Mouse (Mus musculus) hindbrain, embryonic 14.5 days (tissue): ENCODE results near the gene Abcb11. TPM values are rescaled to one million over a fixed set of nuclear protein-coding genes. Genes with fewer than 3 reads are reported as not detected.

Experiments
- ATAC-seq: fragments of 200-750 bp; cut with Nextera tagmentation; 2 replicates; pipeline ENCODE4 v1.8.0; 2017; ENCODE audit warnings: moderate number of reproducible peaks, mild to moderate bottlenecking, moderate TSS enrichment, moderate library complexity; ENCODE audit not compliant: low FRiP score
- DNase-seq: peaks from one replicate; pipeline ENCODE4 v3.0.0-alpha.2; 2015; ENCODE audit warnings: low spot score
- H3K27ac ChIP-seq: fragments of 300-500 bp; sonication (generic); 2 replicates; pipeline ENCODE4 v1.5.1; 2014; ENCODE audit warnings: mild to moderate bottlenecking, moderate library complexity
- H3K27me3 ChIP-seq: fragments of 300-500 bp; sonication (generic); 2 replicates; pipeline ENCODE4 v1.6.1; 2014; ENCODE audit warnings: mild to moderate bottlenecking, low read length, mixed read lengths; ENCODE audit not compliant: control insufficient read depth, insufficient read depth
- H3K36me3 ChIP-seq: fragments of 300-500 bp; sonication (generic); replicated peaks from 2 replicates; pipeline ENCODE4 v1.6.1; 2014; ENCODE audit not compliant: control insufficient read depth, insufficient read depth
- H3K4me1 ChIP-seq: fragments of 300-500 bp; sonication (generic); replicated peaks from 2 replicates; pipeline ENCODE4 v1.6.1; 2014; ENCODE audit warnings: antibody characterized with exemption, low read length, mixed read lengths; ENCODE audit not compliant: control insufficient read depth, insufficient read depth
- H3K4me2 ChIP-seq: fragments of 300-500 bp; sonication (generic); replicated peaks from 2 replicates; pipeline ENCODE4 v1.6.1; 2014; ENCODE audit warnings: mild to moderate bottlenecking, moderate library complexity
- H3K4me3 ChIP-seq: fragments of 300-500 bp; sonication (generic); replicated peaks from 2 replicates; pipeline ENCODE4 v1.5.1; 2014; ENCODE audit warnings: mild to moderate bottlenecking, low read length
- H3K9ac ChIP-seq: fragments of 300-500 bp; sonication (generic); 2 replicates; pipeline ENCODE4 v1.6.1; 2014
- H3K9me3 ChIP-seq: fragments of 300-500 bp; sonication (generic); 2 replicates; pipeline ENCODE4 v1.6.1; 2016; ENCODE audit warnings: low read length; ENCODE audit not compliant: control insufficient read depth
- WGBS: fragments of 180-500 bp; shearing (Covaris S2); extraction: QIAGEN DNeasy Blood & Tissue Kit; methylation state at CpG from one replicate; pipeline ENCODE4 v1.1.7; 2014; 5-methylcytosine and 5-hydroxymethylcytosine counted together
- polyA plus RNA-seq: library from polyadenylated mRNA; unstranded; fragments of >200 nt; fragmentation: Nextera tagmentation; extraction: Ambion mirVana; gene quantifications from 2 replicates; pipeline ENCODE4 v1.2.1, GENCODE M21; 2014

The Abcb11 gene
- polyA plus RNA-seq, 1 experiment from 2014 or later, result 0.12 TPM

DNA sequence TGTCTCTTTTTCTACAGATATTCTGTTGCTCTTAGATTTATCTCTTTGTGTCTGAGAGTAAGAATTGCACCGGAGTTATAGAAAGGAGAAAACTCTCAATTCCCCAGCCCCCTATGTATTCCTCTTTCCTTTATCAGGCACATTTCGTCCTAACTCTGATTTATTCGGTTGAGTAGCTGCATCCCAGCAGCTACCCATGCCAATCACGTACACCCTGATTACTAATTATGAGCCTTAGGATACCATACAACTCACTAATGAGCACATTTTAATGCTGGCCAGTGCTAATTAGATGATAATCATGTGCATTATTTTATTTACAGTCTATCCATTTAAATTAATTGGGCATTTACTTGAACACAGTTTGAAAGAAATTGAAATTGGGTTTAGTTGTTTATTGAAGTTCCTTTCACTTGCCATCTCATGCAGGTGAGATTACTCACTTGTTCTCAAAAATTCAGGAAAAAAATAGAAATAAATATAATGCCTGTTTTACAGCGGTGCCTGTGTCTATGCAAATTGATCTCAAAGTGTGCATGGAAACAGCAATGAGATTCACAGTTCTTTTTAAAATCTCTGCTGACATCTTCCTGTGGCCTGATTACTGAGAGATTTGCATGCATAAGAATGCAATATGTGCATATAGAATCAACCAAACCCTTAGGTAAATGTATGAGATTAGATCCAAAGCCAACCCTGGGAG is 107.3 kb downstream of the Abcb11 start:
- no peak overlapping the region for H3K4me3 ChIP-seq
- no peaks in the 10 kb centered on the region for H3K27me3 ChIP-seq
- H3K9me3 ChIP-seq, result no peaks in the 10 kb centered on the region
- H3K4me2 ChIP-seq, result no peak overlapping the region
- DNase-seq, result no peak
- no peak overlapping the region for H3K27ac ChIP-seq
- WGBS, result 42% methylated on average over 5 of the region's 5 CpGs
- no peak; the same call in 1 of the 2 replicates for ATAC-seq
- H3K4me1 ChIP-seq, result peaks cover 6% of the 10 kb centered on the region; the same call in 1 of the 2 replicates
- H3K9ac ChIP-seq, result no peak overlapping the region
- no peaks in the 10 kb centered on the region for H3K36me3 ChIP-seq

DNA sequence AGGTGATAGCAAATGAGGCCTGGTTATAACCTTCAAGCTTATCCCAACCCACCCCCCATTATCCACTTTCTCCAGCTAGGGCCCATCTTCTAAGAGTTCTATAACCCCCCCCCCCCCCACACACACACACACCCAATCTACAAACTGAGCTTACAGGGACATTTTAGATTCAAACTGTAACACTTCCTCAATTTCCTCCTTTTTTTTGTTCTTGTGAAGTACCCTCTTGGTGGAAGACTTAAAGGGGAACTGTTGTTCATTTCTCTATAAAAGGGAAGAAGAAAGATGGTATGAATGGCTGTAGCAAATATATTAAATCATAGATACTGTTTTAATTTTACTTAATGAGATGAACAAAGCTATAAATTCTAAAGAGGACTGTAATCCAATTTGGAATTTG is 110.3 kb downstream of the Abcb11 start:
- DNase-seq (no peak), ATAC-seq (no peak)
- Histone ChIP-seq H3K9me3 (no peaks in the 10 kb centered on the region), H3K4me2 (no peak overlapping the region), H3K27ac (no peak overlapping the region), H3K9ac (no peak overlapping the region), H3K4me1 (peaks cover 9% of the 10 kb centered on the region; the same call in 1 of the 2 replicates), H3K4me3 (no peak overlapping the region), H3K36me3 (no peaks in the 10 kb centered on the region), H3K27me3 (no peaks in the 10 kb centered on the region)

DNA sequence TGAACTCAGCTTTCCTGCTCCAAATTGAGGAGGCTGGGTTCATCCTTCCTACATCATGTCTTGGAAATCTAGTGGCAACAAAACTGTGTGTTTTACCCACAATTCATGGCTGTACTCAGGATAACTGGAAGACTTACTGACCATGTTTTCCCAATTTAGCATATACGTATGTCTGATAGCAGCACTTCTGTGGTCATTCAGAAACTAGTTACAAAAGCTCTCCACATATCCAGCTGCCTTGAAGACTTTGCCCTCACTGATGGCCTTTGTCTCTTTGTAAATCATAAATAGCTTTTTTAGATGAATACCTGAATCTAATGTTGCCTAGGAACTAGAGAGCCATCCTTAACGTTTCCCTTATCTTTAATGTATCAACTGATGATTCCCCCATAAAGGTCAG is 112.3 kb downstream of the Abcb11 start:
- H3K9ac ChIP-seq, result no peak overlapping the region
- H3K4me3 ChIP-seq, result no peak overlapping the region
- no peaks in the 10 kb centered on the region for H3K36me3 ChIP-seq
- H3K4me2 ChIP-seq, result no peak overlapping the region
- no peak overlapping the region for H3K27ac ChIP-seq
- H3K27me3 ChIP-seq, result no peaks in the 10 kb centered on the region
- no peak for DNase-seq
- ATAC-seq, result no peak
- no peaks in the 10 kb centered on the region for H3K9me3 ChIP-seq
- peaks cover 6% of the 10 kb centered on the region; the same call in 1 of the 2 replicates for H3K4me1 ChIP-seq
- WGBS, result 90% methylated on average over 2 of the region's 2 CpGs

DNA sequence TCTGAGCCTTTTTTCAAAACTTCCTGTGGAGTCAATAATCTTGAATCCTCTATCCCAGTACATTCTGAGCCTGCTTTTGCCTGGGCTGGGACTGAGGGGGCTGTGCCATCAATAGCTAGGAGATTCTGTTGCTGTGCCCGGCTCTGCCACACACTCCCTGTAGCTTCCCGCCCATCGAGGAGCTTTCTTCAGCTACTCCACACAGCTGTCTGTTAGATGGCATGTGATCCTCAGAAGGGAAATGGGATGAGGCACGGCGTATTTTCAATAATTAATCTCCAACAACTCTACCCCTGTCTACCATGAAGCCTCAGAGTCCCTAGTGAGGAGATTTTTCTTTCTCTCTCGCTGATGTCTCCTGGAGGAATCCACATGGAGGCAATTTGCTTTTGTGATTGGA is 113.8 kb downstream of the Abcb11 start:
- peak overlapping the region; percentile 16; the same call in 1 of the 2 replicates for H3K27ac ChIP-seq
- H3K4me3 ChIP-seq, result no peak overlapping the region
- no peaks in the 10 kb centered on the region for H3K27me3 ChIP-seq
- ATAC-seq (peak; percentile 55; the same call in 1 of the 2 replicates), DNase-seq (no peak)
- 0 out of 2 replicates have a peak, but pooled peaks cover 3% of the 10 kb centered on the region for H3K4me1 ChIP-seq
- no peak overlapping the region for H3K4me2 ChIP-seq
- H3K36me3 ChIP-seq, result no peaks in the 10 kb centered on the region
- WGBS, result 53% methylated on average over 6 of the region's 6 CpGs
- no peaks in the 10 kb centered on the region for H3K9me3 ChIP-seq
- H3K9ac ChIP-seq, result no peak overlapping the region

DNA sequence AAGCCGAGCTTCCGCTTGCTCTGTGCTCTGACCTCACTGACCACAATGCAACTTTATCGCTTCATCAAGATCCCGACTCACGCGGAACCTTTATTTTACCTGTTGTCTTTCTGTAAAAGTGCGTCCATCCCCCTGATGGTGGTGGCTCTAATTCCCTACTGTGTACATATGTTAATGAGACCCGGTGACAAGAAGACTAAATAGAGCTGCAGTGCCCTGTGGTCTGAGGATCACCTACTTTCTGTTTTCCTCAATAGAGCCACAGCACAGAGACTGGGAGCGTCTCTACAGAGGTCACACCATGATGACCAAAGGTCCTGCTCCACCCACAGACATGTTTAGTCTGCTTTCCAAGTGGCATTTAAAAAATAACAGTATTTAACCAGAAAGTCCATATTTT is 115.5 kb downstream of the Abcb11 start:
- Histone ChIP-seq H3K36me3 (no peaks in the 10 kb centered on the region), H3K9ac (no peak overlapping the region), H3K4me2 (no peak overlapping the region), H3K4me3 (no peak overlapping the region), H3K9me3 (no peaks in the 10 kb centered on the region), H3K4me1 (0 out of 2 replicates have a peak, but pooled peaks cover 7% of the 10 kb centered on the region), H3K27me3 (no peaks in the 10 kb centered on the region), H3K27ac (no peak overlapping the region)
- ATAC-seq (no peak), DNase-seq (no peak)
- 86% methylated on average over 9 of the region's 9 CpGs for WGBS

DNA sequence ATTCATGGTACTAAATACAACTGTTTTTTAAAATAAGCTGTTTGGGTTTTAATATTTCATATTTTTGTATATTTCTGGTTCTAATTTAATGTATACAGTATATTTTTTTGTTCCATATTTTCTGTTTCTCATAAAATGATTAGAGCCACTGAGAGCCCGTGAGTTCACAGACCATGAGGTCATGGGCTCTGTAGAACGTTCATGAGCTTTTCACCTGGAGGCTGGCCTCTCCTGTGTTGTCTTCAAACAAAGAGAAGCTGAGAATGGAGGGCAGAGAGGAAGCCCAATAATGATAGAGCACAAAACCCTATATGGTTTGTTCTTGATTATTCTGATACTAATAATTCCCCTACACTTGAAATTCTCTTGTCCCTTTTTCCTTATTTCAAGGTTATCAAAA is 117.7 kb downstream of the Abcb11 start:
- no peaks in the 10 kb centered on the region for H3K36me3 ChIP-seq
- H3K4me3 ChIP-seq, result no peak overlapping the region
- no peak overlapping the region for H3K9ac ChIP-seq
- ATAC-seq (no peak), DNase-seq (no peak)
- 0 out of 2 replicates have a peak, but pooled peaks cover 8% of the 10 kb centered on the region for H3K4me1 ChIP-seq
- no peaks in the 10 kb centered on the region for H3K9me3 ChIP-seq
- WGBS, result 64% methylated on average over 2 of the region's 2 CpGs
- H3K27me3 ChIP-seq, result no peaks in the 10 kb centered on the region
- no peak overlapping the region for H3K4me2 ChIP-seq
- no peak overlapping the region for H3K27ac ChIP-seq

DNA sequence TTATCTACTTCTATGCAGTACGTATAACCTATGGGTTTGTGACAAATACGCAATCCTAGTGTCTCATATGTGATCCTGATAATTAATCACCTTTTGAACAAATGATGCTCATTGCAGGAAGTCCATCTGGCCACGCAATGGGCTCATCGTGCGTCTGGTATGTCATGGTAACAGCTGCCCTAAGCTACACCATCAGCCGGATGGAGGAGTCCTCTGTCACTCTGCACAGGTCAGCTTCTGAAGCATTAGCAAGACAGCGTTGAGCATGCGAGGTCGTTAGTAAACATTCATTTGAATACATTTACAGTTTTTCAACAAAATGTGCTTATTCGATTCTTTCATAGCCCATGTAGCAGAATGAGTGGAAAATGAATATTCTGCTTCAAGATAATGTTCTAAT is 119.6 kb downstream of the Abcb11 start:
- 0 out of 2 replicates have a peak, but pooled peaks cover 5% of the 10 kb centered on the region for H3K4me1 ChIP-seq
- WGBS, result 50% methylated on average over 10 of the region's 10 CpGs

DNA sequence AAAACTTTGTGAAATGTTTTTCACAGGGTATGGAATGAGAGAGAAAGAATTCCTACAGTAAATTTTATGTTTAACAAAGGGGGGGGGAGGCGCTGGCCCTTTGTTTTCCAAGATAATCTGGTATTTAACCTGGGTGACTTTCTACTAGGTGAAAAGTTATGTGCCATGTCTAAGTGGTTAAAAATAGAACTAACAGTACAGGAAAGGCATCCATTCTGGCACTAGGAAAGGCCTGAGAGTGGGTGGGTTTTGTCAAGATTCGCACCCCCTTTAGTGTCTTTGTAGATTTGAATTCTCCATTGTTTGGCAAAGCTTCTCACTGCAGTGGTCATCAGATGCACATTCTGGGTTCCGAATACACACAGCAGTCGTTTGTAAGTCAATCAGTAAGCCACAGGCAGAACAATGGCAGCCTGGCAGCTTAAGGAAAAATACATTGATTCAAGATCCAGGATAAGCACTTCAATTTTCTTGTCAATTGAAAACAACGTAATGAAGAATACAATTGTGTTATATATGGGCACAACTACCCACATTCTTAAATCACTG is 120.5 kb downstream of the Abcb11 start:
- no peak overlapping the region for H3K4me3 ChIP-seq
- DNase-seq (no peak), ATAC-seq (no peak)
- no peaks in the 10 kb centered on the region for H3K9me3 ChIP-seq
- 30% methylated on average over 5 of the region's 5 CpGs for WGBS
- H3K27ac ChIP-seq, result no peak overlapping the region
- no peak overlapping the region for H3K9ac ChIP-seq
- H3K4me1 ChIP-seq, result 0 out of 2 replicates have a peak, but pooled peaks cover 5% of the 10 kb centered on the region
- no peak overlapping the region for H3K4me2 ChIP-seq
- H3K27me3 ChIP-seq, result no peaks in the 10 kb centered on the region
- H3K36me3 ChIP-seq, result no peaks in the 10 kb centered on the region

More for the DNA sequence above, 119.6 kb downstream of the Abcb11 start:
- no peaks in the 10 kb centered on the region for H3K9me3 ChIP-seq
- H3K27me3 ChIP-seq, result no peaks in the 10 kb centered on the region
- no peak for ATAC-seq
- no peaks in the 10 kb centered on the region for H3K36me3 ChIP-seq
- H3K4me3 ChIP-seq, result no peak overlapping the region
- no peak overlapping the region for H3K27ac ChIP-seq
- no peak for DNase-seq
- no peak overlapping the region for H3K9ac ChIP-seq
- H3K4me2 ChIP-seq, result no peak overlapping the region

DNA sequence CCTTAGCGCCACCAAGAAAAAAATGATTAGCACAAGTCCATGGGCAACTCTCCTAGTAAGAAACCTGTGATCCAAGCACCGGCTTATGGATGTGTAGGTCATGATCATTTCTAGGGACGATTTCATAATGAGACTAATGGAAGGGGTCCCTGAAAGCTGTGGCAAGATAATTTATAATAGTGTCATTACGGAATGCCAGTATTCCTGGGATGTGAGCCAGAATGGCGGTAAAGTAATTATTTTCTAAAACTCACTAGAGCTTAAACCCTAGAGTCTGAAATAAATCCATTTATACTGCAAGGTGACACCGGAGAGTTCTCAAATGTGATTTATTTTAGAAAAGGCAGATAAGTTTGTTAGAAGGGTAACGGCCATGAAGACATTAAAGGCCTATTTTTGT is 127.2 kb downstream of the Abcb11 start:
- H3K4me2 ChIP-seq, result no peak overlapping the region
- ATAC-seq, result no peak
- no peak overlapping the region for H3K9ac ChIP-seq
- H3K27ac ChIP-seq, result no peak overlapping the region
- H3K4me1 ChIP-seq, result no peaks in the 10 kb centered on the region
- peak; percentile 57 for DNase-seq
- H3K4me3 ChIP-seq, result no peak overlapping the region
- 55% methylated on average over 7 of the region's 7 CpGs for WGBS
- H3K36me3 ChIP-seq, result no peaks in the 10 kb centered on the region
- no peaks in the 10 kb centered on the region for H3K9me3 ChIP-seq
- H3K27me3 ChIP-seq, result no peaks in the 10 kb centered on the region
